Mouse (Mus musculus) layer of hippocampus, postnatal 36 days (tissue): ENCODE results near the gene Astn1. TPM values are rescaled to one million over a fixed set of nuclear protein-coding genes. Genes with fewer than 3 reads are reported as not detected.

Source experiments
- microRNA-seq, 2 experiments: library from miRNA; unstranded; fragments of <30 nt; microRNA quantifications; one replicate each; pipeline ENCODE4 v1.2.0; 2021
- total RNA-seq, 2 experiments: library from RNA; stranded (reverse); gene quantifications; 2 replicates each; pipeline ENCODE4 v1.2.3; 2021

Astn1 gene
- total RNA-seq, 2 experiments from 2014 or later = 178 to 184 TPM

Small RNA genes lying within 50 kb of the gene (microRNA-seq; reads per million reads assigned to microRNA genes)
- gene Mir488 = 258 to 281 reads per million in 2 experiments

Other genes with a start within 250 kb of the Astn1 start
- 10 to 100 TPM; 76.5 to 80.4 TPM for gene Brinp2, start 5.9 kb upstream of the Astn1 start, total RNA-seq